Mouse (Mus musculus): ENCODE measurements around the gene Usp35.

The Usp35 gene

GRCm38 (mm10) chr7:97315656-97316055 is 16.2 kb downstream of the Usp35 start:
- no peak for DNase-seq (ENCODE audit: low read depth in 2 of 2, low spot score in 2 of 2)

DNA sequence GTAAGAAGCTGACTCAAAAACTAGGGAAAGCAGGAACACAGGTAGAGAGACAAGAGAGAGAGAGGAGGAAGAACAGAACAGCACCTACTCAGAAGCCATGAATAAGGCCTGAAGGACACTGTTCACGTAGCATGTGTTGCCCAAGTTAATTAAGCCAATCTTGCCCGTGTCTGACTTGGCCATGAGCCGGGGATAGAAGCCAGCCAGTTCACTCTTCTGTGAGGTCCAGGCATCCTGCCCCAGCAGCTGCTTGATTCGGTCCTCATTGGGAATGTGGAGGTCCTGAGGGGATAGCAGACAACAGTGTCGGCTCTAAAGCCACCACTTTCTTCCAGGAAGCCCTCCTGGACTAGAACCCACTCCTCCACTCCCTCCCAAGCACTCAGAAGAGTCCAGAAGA is 17.2 kb downstream of the Usp35 start:
- no peak for DNase-seq (ENCODE audit: low read depth in 2 of 2, low spot score in 2 of 2)

GRCm38 (mm10) chr7:97313364-97313995 is 18.3 kb downstream of the Usp35 start:
- no peak for DNase-seq (ENCODE audit: low read depth in 2 of 2, low spot score in 2 of 2)

DNA sequence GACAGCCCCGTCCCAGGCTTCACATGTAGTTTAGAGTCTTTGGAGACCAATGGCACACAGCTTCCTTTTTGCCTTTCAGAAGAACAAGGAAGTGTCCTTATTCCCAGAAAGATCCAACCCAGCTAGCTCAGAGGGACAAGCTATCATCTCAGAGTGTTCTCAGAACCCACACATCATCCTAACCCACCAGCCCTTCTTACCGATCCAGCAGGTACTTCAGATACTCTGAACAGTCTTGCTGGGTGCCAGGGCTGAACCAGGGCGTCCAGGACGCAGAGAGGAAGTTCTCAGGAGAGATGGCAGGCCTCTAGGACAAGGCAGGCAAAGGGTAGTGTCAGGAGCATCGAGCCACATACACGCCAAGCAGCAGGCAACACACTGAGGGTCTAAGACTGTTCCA is 19.0 kb downstream of the Usp35 start:
- DNase-seq (ENCODE audit: low read depth in 2 of 2, low spot score in 2 of 2): no peak

- DNase-seq (ENCODE audit: low read depth in 2 of 2, low spot score in 2 of 2): no peak
Measured at GRCm38 (mm10) chr7:97312196-97312595, 19.6 kb downstream of the Usp35 start.

DNA sequence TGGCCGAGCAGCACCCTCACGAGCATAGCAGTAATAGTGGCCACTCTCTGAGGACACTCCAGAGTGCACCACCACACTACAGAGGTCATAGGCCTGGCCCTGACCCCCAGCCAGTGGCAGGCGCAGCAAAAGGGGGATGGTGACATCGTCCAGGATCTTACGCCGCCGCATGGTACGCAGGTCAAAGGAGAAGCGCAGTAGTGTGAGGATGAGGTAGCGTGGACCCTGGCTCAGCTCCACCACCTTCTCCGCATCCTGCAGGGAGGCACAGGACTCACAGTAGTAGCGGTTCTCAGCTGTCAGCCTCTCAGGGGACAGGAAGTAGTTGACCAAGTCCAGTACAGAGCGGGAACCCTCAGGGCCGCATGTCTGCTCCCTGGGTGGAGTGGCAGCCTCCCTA is 20.2 kb downstream of the Usp35 start:
- no peak for DNase-seq (ENCODE audit: low read depth in 2 of 2, low spot score in 2 of 2)

GRCm38 (mm10) chr7:97310341-97310635 is 21.5 kb downstream of the Usp35 start:
- no peak for DNase-seq (ENCODE audit: low read depth in 2 of 2, low spot score in 2 of 2)

DNA sequence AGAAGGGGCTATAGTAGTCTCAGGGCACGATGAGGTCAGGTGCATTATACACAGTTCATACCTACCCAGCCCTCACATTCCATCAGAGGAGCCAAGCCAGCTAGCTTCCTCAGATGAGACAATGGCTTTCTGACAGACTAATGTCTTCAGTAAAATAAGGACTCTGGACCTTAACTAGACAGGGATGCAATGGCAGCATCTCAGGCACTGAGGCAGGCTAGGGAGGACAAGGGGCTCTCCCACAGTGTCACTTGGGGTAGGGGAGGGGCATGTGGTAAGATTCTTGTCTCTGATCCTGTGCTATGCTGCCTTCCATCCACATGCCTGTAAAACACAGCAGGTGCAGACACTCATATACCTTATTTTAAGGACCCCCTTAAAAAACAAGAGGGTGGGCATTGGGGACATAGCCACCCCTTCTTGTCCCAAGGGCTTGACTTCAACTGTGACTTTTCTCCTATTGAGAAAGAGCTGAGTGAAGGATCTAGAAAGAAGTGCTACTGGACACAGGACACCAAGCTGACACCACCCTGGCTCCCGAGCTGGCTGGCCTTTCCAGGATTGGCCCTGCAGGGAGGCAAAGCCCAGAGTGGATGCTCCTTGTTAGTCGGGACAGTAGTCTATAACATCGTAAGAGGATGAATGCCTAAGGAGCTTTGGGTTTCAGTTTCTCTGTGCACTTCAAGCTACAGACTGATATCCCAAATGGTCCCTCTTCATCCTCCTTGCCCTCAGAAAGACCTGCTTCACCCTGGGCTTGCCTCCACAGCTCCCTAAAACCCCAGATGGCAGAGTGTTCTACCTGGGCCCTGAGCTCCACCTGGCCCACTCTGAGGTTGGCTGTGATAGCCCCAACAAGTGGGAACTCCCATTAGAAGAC is 22.1 kb downstream of the Usp35 start:
- no peak for DNase-seq (ENCODE audit: low read depth in 2 of 2, low spot score in 2 of 2)

- no peak for DNase-seq (ENCODE audit: low read depth in 2 of 2, low spot score in 2 of 2)
Measured at GRCm38 (mm10) chr7:97307546-97307945, 24.3 kb downstream of the Usp35 start.

GRCm38 (mm10) chr7:97306813-97307212 is 25.0 kb downstream of the Usp35 start:
- DNase-seq (ENCODE audit: low read depth in 2 of 2, low spot score in 2 of 2): no peak

DNA sequence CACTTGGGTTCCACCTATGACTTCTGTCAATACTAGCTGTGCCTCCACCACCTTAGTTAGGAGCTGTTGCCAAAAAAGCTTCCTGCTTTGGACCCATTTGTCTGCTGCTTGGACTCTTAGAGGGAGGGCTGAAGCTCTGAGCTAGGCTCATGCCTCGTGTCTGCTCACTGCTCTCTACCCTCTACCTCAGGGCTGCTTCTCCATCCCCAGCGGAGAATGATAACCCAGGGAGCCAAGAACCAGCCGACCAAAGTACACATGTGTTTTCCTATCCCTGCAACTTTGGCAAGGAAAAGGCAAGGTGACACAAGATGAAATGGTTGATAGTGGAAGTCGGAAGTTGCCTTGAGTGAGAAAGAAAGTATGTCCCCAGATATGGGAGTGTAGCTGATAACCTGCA is 26.6 kb downstream of the Usp35 start:
- no peak for DNase-seq (ENCODE audit: low read depth in 2 of 2, low spot score in 2 of 2)

- DNase-seq (ENCODE audit: low read depth in 2 of 2, low spot score in 2 of 2): no peak
Measured at GRCm38 (mm10) chr7:97304471-97304870, 27.3 kb downstream of the Usp35 start.

GRCm38 (mm10) chr7:97303614-97304013 is 28.2 kb downstream of the Usp35 start:
- no peak for DNase-seq (ENCODE audit: low read depth in 2 of 2, low spot score in 2 of 2)

GRCm38 (mm10) chr7:97302876-97303275 is 28.9 kb downstream of the Usp35 start:
- DNase-seq (ENCODE audit: low read depth in 2 of 2, low spot score in 2 of 2): no peak

DNA sequence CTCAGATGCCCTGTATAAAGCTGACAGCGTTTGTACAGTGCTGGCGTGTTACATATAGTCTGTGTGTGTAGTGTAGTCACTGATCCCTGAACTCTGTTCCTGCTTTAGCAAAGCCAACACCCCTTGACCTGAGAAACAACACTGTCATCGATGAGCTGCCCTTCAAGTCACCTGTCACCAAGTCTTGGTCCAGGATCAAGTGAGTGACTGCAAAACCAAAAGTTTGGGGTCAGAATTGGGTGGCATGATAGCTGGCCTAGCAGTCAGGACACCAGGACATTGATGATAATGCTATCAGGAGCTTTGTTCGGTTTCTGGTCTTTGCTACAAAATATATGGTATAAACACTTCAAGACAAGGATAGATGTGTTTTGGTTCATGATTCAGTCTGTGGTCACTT is 29.6 kb downstream of the Usp35 start:
- no peak for DNase-seq (ENCODE audit: low read depth in 2 of 2, low spot score in 2 of 2)

- no peak for DNase-seq (ENCODE audit: low read depth in 2 of 2, low spot score in 2 of 2)
Measured at GRCm38 (mm10) chr7:97301321-97301720, 30.5 kb downstream of the Usp35 start.

DNA sequence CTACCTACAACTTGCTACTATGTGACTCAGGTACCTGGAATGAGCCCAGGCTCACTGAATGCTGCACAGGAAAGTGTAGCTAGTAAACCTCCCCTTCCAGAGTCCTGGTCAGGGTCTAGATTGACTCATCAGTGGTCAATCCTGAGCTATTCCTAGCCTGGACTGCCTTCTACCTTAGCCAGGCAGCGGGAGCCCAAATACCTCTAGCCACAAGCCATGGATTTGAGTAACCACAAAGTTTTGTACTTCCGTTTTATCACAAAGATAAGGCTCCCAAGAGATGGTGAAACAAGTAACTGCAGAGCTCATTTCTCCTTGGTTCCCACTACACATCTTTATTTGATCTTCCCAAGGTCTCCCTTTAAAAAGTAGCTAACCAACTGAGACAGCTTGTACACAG is 30.9 kb downstream of the Usp35 start:
- DNase-seq (ENCODE audit: low read depth in 2 of 2, low spot score in 2 of 2): no peak

GRCm38 (mm10) chr7:97298943-97299342 is 32.9 kb downstream of the Usp35 start:
- DNase-seq (ENCODE audit: low read depth in 2 of 2, low spot score in 2 of 2): no peak

- DNase-seq (ENCODE audit: low read depth in 2 of 2, low spot score in 2 of 2): no peak
Measured at GRCm38 (mm10) chr7:97298279-97298678, 33.5 kb downstream of the Usp35 start.

DNA sequence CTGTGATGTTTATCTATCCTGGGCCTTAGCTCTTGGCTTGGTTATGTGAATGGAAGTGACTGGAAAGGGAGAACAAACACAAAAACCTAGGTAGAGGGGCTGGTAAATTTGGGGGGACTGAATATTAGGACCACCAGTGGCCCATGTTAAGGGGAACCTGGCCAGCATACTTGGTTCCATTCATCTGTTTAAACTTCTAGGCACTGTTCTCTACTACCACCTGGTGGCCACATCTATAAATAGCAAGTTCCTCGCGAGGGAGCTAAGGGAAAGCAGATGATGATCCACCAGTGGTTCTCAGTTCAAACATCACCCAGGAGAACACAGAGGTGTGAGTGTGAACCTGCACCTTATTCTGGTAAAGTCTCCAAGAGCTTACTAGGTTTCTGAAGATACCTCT is 34.4 kb downstream of the Usp35 start:
- peak; percentile 17 to 46 for DNase-seq (ENCODE audit: low read depth in 2 of 2, low spot score in 2 of 2)

DNA sequence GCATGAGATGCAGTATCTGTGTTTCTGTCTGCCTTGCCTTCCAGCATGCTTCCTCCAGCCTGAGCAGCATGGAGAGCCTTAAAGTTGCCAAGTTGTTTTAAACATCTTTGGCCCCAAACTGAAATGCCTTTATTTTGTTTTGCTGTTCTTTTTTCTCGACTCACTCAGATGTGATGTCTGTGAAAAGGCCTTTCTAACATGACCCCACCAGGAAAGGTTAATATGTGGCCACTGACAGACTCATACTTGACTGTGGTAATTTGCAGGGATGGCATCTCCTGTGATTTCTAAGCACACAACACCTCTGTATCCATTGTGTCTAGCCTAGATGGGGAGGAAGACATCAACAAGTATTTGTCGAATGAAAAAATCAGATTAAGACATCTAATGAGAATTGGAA is 34.8 kb downstream of the Usp35 start:
- DNase-seq (ENCODE audit: low read depth in 2 of 2, low spot score in 2 of 2): no peak

GRCm38 (mm10) chr7:97271068-97271467 is 60.8 kb downstream of the Usp35 start:
- no peak for DNase-seq (ENCODE audit: low read depth in 2 of 2, low spot score in 2 of 2)

- DNase-seq (ENCODE audit: low read depth in 2 of 2, low spot score in 2 of 2): no peak
Measured at GRCm38 (mm10) chr7:97270367-97270766, 61.5 kb downstream of the Usp35 start.

Data from CD8-positive naive resting alpha-beta T cell, adult 2 months (primary cell).